Comparison of ENCODE assay signal across 8 mouse cellular contexts in genomic region chrX:123102806-123103205, GRCm38 (mm10). TPM values are rescaled to one million over a fixed set of nuclear protein-coding genes. Genes with fewer than 3 reads are reported as not detected.
DNase-seq lines count a peak whose midpoint lies in the region; ATAC-seq and TF ChIP-seq lines count a peak whose summit lies in the region.
"Not testable (repeated sequence)": the region's sequence is repeated elsewhere in the genome, so short reads cannot be mapped to it uniquely, and the experiment has no call there.

No protein-coding gene starts in this region.

- not testable (repeated sequence) for TF ChIP-seq CTCF in lung, postnatal 0 days (IDR thresholded peaks at IDR 0.05); thymus, adult 2 months (IDR thresholded peaks at IDR 0.05; ENCODE audit: borderline replicate concordance, control insufficient read depth, extremely low read depth, insufficient read depth, low read length, poor library complexity)

- WGBS in forebrain, embryonic 10.5 days, result 20% methylated on average over 5 of the region's 5 CpGs
- 12% methylated on average over 5 of the region's 5 CpGs for WGBS in heart, embryonic 14.5 days
- WGBS in intestine, embryonic 16.5 days, result 15% methylated on average over 5 of the region's 5 CpGs
- WGBS in limb, embryonic 13.5 days, result 22% methylated on average over 5 of the region's 5 CpGs
- WGBS in lung, postnatal 0 days, result 9% methylated on average over 5 of the region's 5 CpGs
- 19% methylated on average over 5 of the region's 5 CpGs for WGBS in neural tube, embryonic 11.5 days
- 11% methylated on average over 5 of the region's 5 CpGs for WGBS in thymus, adult 2 months

- H3K4me1 ChIP-seq in forebrain, embryonic 10.5 days; heart, embryonic 14.5 days (ENCODE audit: control insufficient read depth in 2 of 2, insufficient read depth in 2 of 2, low read length in 2 of 2); intestine, embryonic 16.5 days (ENCODE audit: control insufficient read depth, insufficient read depth, low read length); limb, embryonic 13.5 days; lung, postnatal 0 days (ENCODE audit: insufficient read depth, low read depth, low read length); neural tube, embryonic 11.5 days (ENCODE audit: control insufficient read depth, insufficient read depth, low read length); thymus, adult 2 months (replicated peaks; ENCODE audit: control insufficient read depth, insufficient read depth, low read length): not testable (repeated sequence)

- H3K27ac ChIP-seq in forebrain, embryonic 10.5 days, result peak overlapping the region; percentile 92
- H3K27ac ChIP-seq in heart, embryonic 14.5 days (replicated peaks in 1 of 2; ENCODE audit: control insufficient read depth in 1 of 2, insufficient read depth in 1 of 2, low read depth in 2 of 2, low read length in 2 of 2), result peak overlapping the region; percentile 82 to 95
- H3K27ac ChIP-seq in intestine, embryonic 16.5 days (ENCODE audit: low read length), result peak overlapping the region; percentile 80
- H3K27ac ChIP-seq in limb, embryonic 13.5 days, result peak overlapping the region; percentile 90
- peak overlapping the region; percentile 73; the same call in 1 of the 2 replicates for H3K27ac ChIP-seq in lung, postnatal 0 days (ENCODE audit: low read length)
- peak overlapping the region; percentile 83 for H3K27ac ChIP-seq in neural tube, embryonic 11.5 days (ENCODE audit: low read depth, low read length)
- not testable (repeated sequence) for H3K27ac ChIP-seq in thymus, adult 2 months (ENCODE audit: control insufficient read depth, insufficient read depth, low read length)

- not testable (repeated sequence) for H3K9me3 ChIP-seq in forebrain, embryonic 10.5 days; heart, embryonic 14.5 days (ENCODE audit: control insufficient read depth, low read length); intestine, embryonic 16.5 days (ENCODE audit: control insufficient read depth, low read length); limb, embryonic 13.5 days; lung, postnatal 0 days (ENCODE audit: low read length); neural tube, embryonic 11.5 days (ENCODE audit: control insufficient read depth, low read length)

- peak overlapping the region; percentile 60 for H3K4me2 ChIP-seq in heart, embryonic 14.5 days (ENCODE audit: low read length)
- peak overlapping the region; percentile 37 for H3K4me2 ChIP-seq in intestine, embryonic 16.5 days (ENCODE audit: low read depth, low read length)
- peak overlapping the region; percentile 57 for H3K4me2 ChIP-seq in limb, embryonic 13.5 days (replicated peaks)
- peak overlapping the region; percentile 47 for H3K4me2 ChIP-seq in lung, postnatal 0 days (replicated peaks; ENCODE audit: low read depth, low read length)
- peak overlapping the region; percentile 19; the same call in 1 of the 2 replicates for H3K4me2 ChIP-seq in neural tube, embryonic 11.5 days (ENCODE audit: low read depth)

- TF ChIP-seq POLR2A in thymus, adult 2 months (IDR thresholded peaks at IDR 0.05; ENCODE audit: control insufficient read depth, extremely low read depth, insufficient read depth, low read length, poor library complexity), result not testable (repeated sequence)

- not testable (repeated sequence) for TF ChIP-seq EP300 in lung, postnatal 0 days (IDR thresholded peaks at IDR 0.05)

- ATAC-seq in heart, embryonic 14.5 days (ENCODE audit: insufficient number of reproducible peaks, insufficient read depth, low FRiP score, low read depth); intestine, embryonic 16.5 days; limb, embryonic 13.5 days (ENCODE audit: low FRiP score, low read depth); lung, postnatal 0 days: not testable (repeated sequence)
- peak; percentile 36; the same call in 1 of the 2 replicates for ATAC-seq in neural tube, embryonic 11.5 days (ENCODE audit: insufficient read depth, low FRiP score, low TSS enrichment)

- peak overlapping the region; percentile 72 for H3K9ac ChIP-seq in heart, embryonic 14.5 days (ENCODE audit: low read length)
- peak overlapping the region; percentile 64 for H3K9ac ChIP-seq in intestine, embryonic 16.5 days (ENCODE audit: low read depth, low read length)
- peak overlapping the region; percentile 71 for H3K9ac ChIP-seq in limb, embryonic 13.5 days
- H3K9ac ChIP-seq in lung, postnatal 0 days (replicated peaks; ENCODE audit: low read depth), result not testable (repeated sequence)
- peak overlapping the region; percentile 73 for H3K9ac ChIP-seq in neural tube, embryonic 11.5 days (ENCODE audit: low read length)

- not testable (repeated sequence) for H3K27me3 ChIP-seq in forebrain, embryonic 10.5 days (ENCODE audit: poor library complexity, severe bottlenecking); heart, embryonic 14.5 days (ENCODE audit: control insufficient read depth, insufficient read depth, low read length); intestine, embryonic 16.5 days (replicated peaks; ENCODE audit: control insufficient read depth, insufficient read depth, low read length); limb, embryonic 13.5 days; lung, postnatal 0 days (replicated peaks; ENCODE audit: insufficient read depth, low read length); neural tube, embryonic 11.5 days (ENCODE audit: control insufficient read depth, insufficient read depth, low read length); thymus, adult 2 months (ENCODE audit: control insufficient read depth, insufficient read depth, low read length)

- H3K4me3 ChIP-seq in forebrain, embryonic 10.5 days, result peak overlapping the region; percentile 58
- H3K4me3 ChIP-seq in heart, embryonic 14.5 days (ENCODE audit: control insufficient read depth in 1 of 2, insufficient read depth in 1 of 2, low read depth in 1 of 2, low read length in 2 of 2), result peak overlapping the region; percentile 50 to 51
- H3K4me3 ChIP-seq in intestine, embryonic 16.5 days (ENCODE audit: low read length), result peak overlapping the region; percentile 59
- peak overlapping the region; percentile 55 for H3K4me3 ChIP-seq in limb, embryonic 13.5 days
- peak overlapping the region; percentile 50 for H3K4me3 ChIP-seq in lung, postnatal 0 days (ENCODE audit: low read depth, low read length)
- H3K4me3 ChIP-seq in neural tube, embryonic 11.5 days (ENCODE audit: low read depth, low read length), result peak overlapping the region; percentile 51
- H3K4me3 ChIP-seq in thymus, adult 2 months (ENCODE audit: control insufficient read depth, insufficient read depth, low read length), result peak overlapping the region; percentile 66

- peak; percentile 1 for DNase-seq in c-Kit-positive CD71-negative TER-119-negative erythroid progenitor cells, embryonic 14.5 days (ENCODE audit: low read depth)
- DNase-seq in forebrain, embryonic 10.5 days (ENCODE audit: extremely low spot score, low spot score), result peak; percentile 15
- DNase-seq in lung, postnatal 0 days (ENCODE audit: low spot score), result not testable (repeated sequence)
- peak; percentile 11 for DNase-seq in neural tube, embryonic 11.5 days (ENCODE audit: low spot score)
- DNase-seq in thymus, adult 2 months, result peak; percentile 1

- not testable (repeated sequence) for H3K36me3 ChIP-seq in forebrain, embryonic 10.5 days (replicated peaks); heart, embryonic 14.5 days (ENCODE audit: control insufficient read depth, insufficient read depth, low read length); intestine, embryonic 16.5 days (ENCODE audit: control insufficient read depth, insufficient read depth, low read length); limb, embryonic 13.5 days; lung, postnatal 0 days (ENCODE audit: insufficient read depth, low read length); neural tube, embryonic 11.5 days (ENCODE audit: control insufficient read depth, insufficient read depth, low read length); thymus, adult 2 months (ENCODE audit: control insufficient read depth, insufficient read depth, low read length)

RNA-seq across cellular contexts. Expression of gene Cldn34c1, which starts 0.5 kb away (rescaled TPM):
- polyA plus RNA-seq in forebrain, embryonic 10.5 days (2016; fragmentation: Nextera tagmentation; extraction: Ambion mirVana), result 16.4 and 18.9 TPM in 2 replicates
- 10.0 and 11.5 TPM in 2 replicates for polyA plus RNA-seq in heart, embryonic 14.5 days (2014; fragmentation: Nextera tagmentation; extraction: Ambion mirVana)
- 6.5 TPM in 2 replicates for polyA plus RNA-seq in intestine, embryonic 16.5 days (2015; fragmentation: Nextera tagmentation; extraction: Ambion mirVana)
- 19.4 and 22.5 TPM in 2 replicates for polyA plus RNA-seq in limb, embryonic 13.5 days (2015; fragmentation: Nextera tagmentation; extraction: Ambion mirVana)
- 10.6 and 13.3 TPM in 2 replicates for polyA plus RNA-seq in lung, postnatal 0 days (2015; fragmentation: Nextera tagmentation; extraction: Ambion mirVana)
- polyA plus RNA-seq in neural tube, embryonic 11.5 days (2014; fragmentation: Nextera tagmentation; extraction: Ambion mirVana), result 20.7 and 23.9 TPM in 2 replicates
- 3.2 and 3.9 TPM in 2 replicates for polyA plus RNA-seq in thymus, adult 2 months (2012; rRNA removed)
